Mouse (Mus musculus) erythroblast, adult 5-6 weeks (primary cell): ENCODE measurements around the gene Glul. TPM values are rescaled to one million over a fixed set of nuclear protein-coding genes. Genes with fewer than 3 reads are reported as not detected.

Source experiments
- ATAC-seq: replicated peaks from 2 replicates; pipeline ENCODE4 v1.8.0; 2016; ENCODE audit warnings: moderate number of reproducible peaks, mild to moderate bottlenecking, moderate TSS enrichment, inconsistent platforms; ENCODE audit not compliant: poor library complexity, low FRiP score, severe bottlenecking
- total RNA-seq, 2 experiments: library from RNA; stranded (forward) in 1 of 2; stranded (reverse) in 1 of 2; fragments of 150-400 nt in 1 of 2; fragments of 200-764, 138-1000 nt in 1 of 2; gene quantifications; 2 replicates each; pipeline versions ENCODE4 v1.2.3 to v1.2.4; 2015 to 2017; ENCODE audit warnings: low replicate concordance in 2 of 2

Glul gene
- total RNA-seq, 2 experiments from 2014 or later = 121 to 206 TPM

DNA sequence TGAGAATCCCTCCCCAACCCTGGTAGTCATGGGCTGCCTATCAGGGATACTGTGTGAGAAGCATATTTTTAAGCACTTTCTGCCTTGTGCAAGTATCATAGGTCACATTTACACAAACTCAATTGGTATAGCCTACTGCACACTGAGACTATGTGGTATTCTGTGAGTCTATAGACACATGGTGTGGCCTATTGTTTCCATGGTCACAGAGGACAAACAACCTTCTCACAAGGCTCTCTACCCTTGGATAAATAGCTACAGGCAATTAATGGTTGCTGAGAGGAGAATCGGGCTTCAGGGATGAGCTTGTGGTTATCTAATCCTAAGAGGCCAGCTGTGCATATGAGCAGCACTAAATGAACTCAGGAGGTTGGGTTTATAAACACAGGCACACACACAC is 58.1 kb downstream of the Glul start:
- no peak for ATAC-seq

Other genes starting within 250 kb of the Glul start
- gene Rgs8, start 246.9 kb upstream of the Glul start, total RNA-seq (2015; ENCODE audit: low replicate concordance) = not detected in 2 replicates
- gene Rgs8, start 246.9 kb upstream of the Glul start, total RNA-seq (2017; ENCODE audit: low replicate concordance) = not detected in 2 replicates
- not detected in 2 replicates for gene Rgs16, start 159.6 kb upstream of the Glul start, total RNA-seq (2015; ENCODE audit: low replicate concordance)
- 0.56 TPM in 1 of 2 replicates, not detected in the other for gene Rgs16, start 159.6 kb upstream of the Glul start, total RNA-seq (2017; ENCODE audit: low replicate concordance)
- gene Rnasel, start 150.5 kb upstream of the Glul start, total RNA-seq (2015; ENCODE audit: low replicate concordance) = 171 and 180 TPM in 2 replicates
- gene Rnasel, start 150.5 kb upstream of the Glul start, total RNA-seq (2017; ENCODE audit: low replicate concordance) = 259 and 394 TPM in 2 replicates
- not detected in 2 replicates for gene Rgsl1, start 55.8 kb upstream of the Glul start, total RNA-seq (2015; ENCODE audit: low replicate concordance)
- gene Rgsl1, start 55.8 kb upstream of the Glul start, total RNA-seq (2017; ENCODE audit: low replicate concordance) = not detected in 2 replicates
- gene Teddm1b, start 25.6 kb upstream of the Glul start, total RNA-seq (2015; ENCODE audit: low replicate concordance) = not detected in 2 replicates
- not detected in 2 replicates for gene Teddm1b, start 25.6 kb upstream of the Glul start, total RNA-seq (2017; ENCODE audit: low replicate concordance)
- not detected in 2 replicates for gene Teddm1a, start 8.2 kb upstream of the Glul start, total RNA-seq (2015; ENCODE audit: low replicate concordance)
- not detected in 2 replicates for gene Teddm1a, start 8.2 kb upstream of the Glul start, total RNA-seq (2017; ENCODE audit: low replicate concordance)
- 1.9 and 4.4 TPM in 2 replicates for gene Teddm2, start 284 bp downstream of the Glul start, total RNA-seq (2015; ENCODE audit: low replicate concordance)
- 1.4 and 4.6 TPM in 2 replicates for gene Teddm2, start 284 bp downstream of the Glul start, total RNA-seq (2017; ENCODE audit: low replicate concordance)